Mouse (Mus musculus) kidney, postnatal 0 days (tissue): ENCODE measurements around the gene Prrg2. TPM values are rescaled to one million over a fixed set of nuclear protein-coding genes. Genes with fewer than 3 reads are reported as not detected.

Experiments
- ATAC-seq: fragments of 200-750 bp; cut with Nextera tagmentation; replicated peaks from 2 replicates; pipeline ENCODE4 v1.8.0; 2017; ENCODE audit warnings: low read depth, moderate number of reproducible peaks, moderate TSS enrichment, moderate library complexity; ENCODE audit not compliant: low FRiP score
- DNase-seq: peaks from one replicate; pipeline ENCODE4 v3.0.0-alpha.2; 2016; ENCODE audit warnings: low spot score
- H3K27ac ChIP-seq: fragments of 300-500 bp; sonication (generic); 2 replicates; pipeline ENCODE4 v1.5.1; 2014; ENCODE audit warnings: mild to moderate bottlenecking
- H3K27me3 ChIP-seq: fragments of 300-500 bp; sonication (generic); 2 replicates; pipeline ENCODE4 v1.6.1; 2014; ENCODE audit warnings: low read length, mixed read lengths; ENCODE audit not compliant: insufficient read depth
- H3K36me3 ChIP-seq: fragments of 300-500 bp; sonication (generic); 2 replicates; pipeline ENCODE4 v1.6.1; 2014; ENCODE audit warnings: low read length, mixed read lengths; ENCODE audit not compliant: insufficient read depth
- H3K4me1 ChIP-seq: fragments of 300-500 bp; sonication (generic); replicated peaks from 2 replicates; pipeline ENCODE4 v1.6.1; 2014; ENCODE audit warnings: antibody characterized with exemption, low read length, mixed read lengths; ENCODE audit not compliant: insufficient read depth
- H3K4me2 ChIP-seq: fragments of 300-500 bp; sonication (generic); 2 replicates; pipeline ENCODE4 v1.6.1; 2014; ENCODE audit warnings: mild to moderate bottlenecking, low read length, moderate library complexity, mixed read lengths
- H3K4me3 ChIP-seq: fragments of 300-500 bp; sonication (generic); replicated peaks from 2 replicates; pipeline ENCODE4 v1.5.1; 2014; ENCODE audit warnings: low read depth, low read length
- H3K9ac ChIP-seq: fragments of 300-500 bp; sonication (generic); 2 replicates; pipeline ENCODE4 v1.6.1; 2014; ENCODE audit warnings: low read depth, low read length
- H3K9me3 ChIP-seq: fragments of 300-500 bp; sonication (generic); replicated peaks from 2 replicates; pipeline ENCODE4 v1.6.1; 2016; ENCODE audit warnings: low read length, inconsistent platforms, mixed read lengths
- CTCF ChIP-seq: IDR thresholded peaks from 2 replicates; pipeline ENCODE4 v1.5.1; 2016; ENCODE audit warnings: antibody characterized with exemption, low read depth, mild to moderate bottlenecking, moderate library complexity
- WGBS: fragments of 180-500 bp; shearing (Covaris S2); extraction: QIAGEN DNeasy Blood & Tissue Kit; methylation state at CpG from one replicate; pipeline ENCODE4 v1.1.7; 2014; 5-methylcytosine and 5-hydroxymethylcytosine counted together
- polyA plus RNA-seq: library from polyadenylated mRNA; unstranded; fragments of >200 nt; fragmentation: Nextera tagmentation; extraction: Ambion mirVana; gene quantifications from 2 replicates; pipeline ENCODE4 v1.2.1, GENCODE M21; 2015

The Prrg2 gene
- polyA plus RNA-seq, 1 experiment from 2014 or later, result 44.3 TPM

GRCm38 (mm10) chr7:45092048-45092447 is 29.6 kb upstream of the Prrg2 start, which contains the start of gene Rcn3:
Rcn3 (minus strand) TSS chr7:45092221.
- Histone ChIP-seq H3K9ac (peak within 1 kb of the TSS; percentile 74), H3K4me3 (peak within 1 kb of the TSS; percentile 51), H3K4me2 (peak within 1 kb of the TSS; percentile 71), H3K27me3 (no peaks in the 10 kb centered on the region), H3K4me1 (0 out of 2 replicates have a peak, but pooled peaks cover 9% of the 10 kb centered on the region), H3K36me3 (peaks cover 9% of the 10 kb centered on the region; the same call in 1 of the 2 replicates), H3K9me3 (no peaks in the 10 kb centered on the region), H3K27ac (peak within 1 kb of the TSS; percentile 84)
- ATAC-seq (peak; percentile 86), DNase-seq (peak; percentile 99)
- under 1% methylated on average over 16 of the region's 16 CpGs for WGBS
- no peak for TF ChIP-seq CTCF

- H3K4me1 ChIP-seq, result 0 out of 2 replicates have a peak, but pooled peaks cover 9% of the 10 kb centered on the region
- 8% methylated on average over 35 of the region's 35 CpGs for WGBS
- H3K36me3 ChIP-seq, result peaks cover 13% of the 10 kb centered on the region
- peak overlapping the region; percentile 74 for H3K9ac ChIP-seq
- peak overlapping the region; percentile 84 for H3K27ac ChIP-seq
- ATAC-seq, result peak; percentile 66; the same call in 1 of the 2 replicates
- H3K4me3 ChIP-seq, result peak overlapping the region; percentile 51
- TF ChIP-seq CTCF, result no peak
- H3K4me2 ChIP-seq, result peak overlapping the region; percentile 71
- DNase-seq, result peak; percentile 80
- no peaks in the 10 kb centered on the region for H3K27me3 ChIP-seq
- no peaks in the 10 kb centered on the region for H3K9me3 ChIP-seq
Measured at GRCm38 (mm10) chr7:45091001-45091990, 28.8 kb upstream of the Prrg2 start.

- H3K4me2 ChIP-seq, result peak overlapping the region; percentile 71
- H3K27ac ChIP-seq, result peak overlapping the region; percentile 84; the same call in 1 of the 2 replicates
- no peak overlapping the region; the same call in 1 of the 2 replicates for H3K9ac ChIP-seq
- no peak for TF ChIP-seq CTCF
- ATAC-seq (no peak), DNase-seq (no peak)
- peak overlapping the region; percentile 51 for H3K4me3 ChIP-seq
- peaks cover 18% of the 10 kb centered on the region for H3K36me3 ChIP-seq
- 74% methylated on average over 13 of the region's 13 CpGs for WGBS
- H3K4me1 ChIP-seq, result 0 out of 2 replicates have a peak, but pooled peaks cover 9% of the 10 kb centered on the region
- no peaks in the 10 kb centered on the region for H3K9me3 ChIP-seq
- H3K27me3 ChIP-seq, result no peaks in the 10 kb centered on the region
Measured at GRCm38 (mm10) chr7:45090251-45090977, 27.9 kb upstream of the Prrg2 start.

GRCm38 (mm10) chr7:45088597-45088996 is 26.1 kb upstream of the Prrg2 start:
- no peak overlapping the region for H3K27ac ChIP-seq
- peaks cover 25% of the 10 kb centered on the region for H3K36me3 ChIP-seq
- H3K4me1 ChIP-seq, result no peaks in the 10 kb centered on the region
- H3K9ac ChIP-seq, result no peak overlapping the region
- no peaks in the 10 kb centered on the region for H3K27me3 ChIP-seq
- no peak for TF ChIP-seq CTCF
- 94% methylated on average over 17 of the region's 17 CpGs for WGBS
- no peak for DNase-seq
- H3K4me3 ChIP-seq, result no peak overlapping the region
- H3K9me3 ChIP-seq, result no peaks in the 10 kb centered on the region
- no peak overlapping the region for H3K4me2 ChIP-seq
- no peak for ATAC-seq

GRCm38 (mm10) chr7:45086084-45086483 is 23.6 kb upstream of the Prrg2 start:
- DNase-seq (no peak), ATAC-seq (no peak)
- H3K36me3 ChIP-seq, result peaks cover 32% of the 10 kb centered on the region
- TF ChIP-seq CTCF, result 0 out of 2 replicates have a peak, but pooled peaks have one; percentile 29
- no peak overlapping the region for H3K4me3 ChIP-seq
- H3K9ac ChIP-seq, result no peak overlapping the region
- 81% methylated on average over 4 of the region's 4 CpGs for WGBS
- 0 out of 2 replicates have a peak, but pooled peaks cover 3% of the 10 kb centered on the region for H3K4me1 ChIP-seq
- H3K9me3 ChIP-seq, result no peaks in the 10 kb centered on the region
- H3K27ac ChIP-seq, result no peak overlapping the region
- H3K27me3 ChIP-seq, result no peaks in the 10 kb centered on the region
- H3K4me2 ChIP-seq, result no peak overlapping the region
